Mouse (Mus musculus): ENCODE measurements at regions not wholly inside any gene's neighbourhood (a gene's known extent, or its start where the extent isn't known, plus 50 kb on each side); places are given as distances from the start of the nearest gene placed in this dataset.

GRCm38 (mm10) chr6:12163971-12164370, 256.4 kb downstream of the Phf14 start:
- TF ChIP-seq EP300 (IDR thresholded peaks at IDR 0.05; ENCODE audit: insufficient read depth, low read depth, low read length) (no peak), CTCF (IDR thresholded peaks at IDR 0.05; ENCODE audit: low read depth, low read length) (no peak), POLR2A (IDR thresholded peaks at IDR 0.05; ENCODE audit: insufficient read depth, low read length) (no peak)

All from ES-Bruce4 (cell line).